Mouse (Mus musculus) frontal cortex, postnatal 36 days (tissue): ENCODE measurements around the gene Sirt4.
"Not testable (repeated sequence)": the region's sequence is repeated elsewhere in the genome, so short reads cannot be mapped to it uniquely, and the experiment has no call there.

Source experiments
- DNase-seq, 2 experiments: peaks; one replicate each; pipeline ENCODE4 v3.0.0; 2022; ENCODE audit warnings: low spot score in 2 of 2

Gene Sirt4

DNA sequence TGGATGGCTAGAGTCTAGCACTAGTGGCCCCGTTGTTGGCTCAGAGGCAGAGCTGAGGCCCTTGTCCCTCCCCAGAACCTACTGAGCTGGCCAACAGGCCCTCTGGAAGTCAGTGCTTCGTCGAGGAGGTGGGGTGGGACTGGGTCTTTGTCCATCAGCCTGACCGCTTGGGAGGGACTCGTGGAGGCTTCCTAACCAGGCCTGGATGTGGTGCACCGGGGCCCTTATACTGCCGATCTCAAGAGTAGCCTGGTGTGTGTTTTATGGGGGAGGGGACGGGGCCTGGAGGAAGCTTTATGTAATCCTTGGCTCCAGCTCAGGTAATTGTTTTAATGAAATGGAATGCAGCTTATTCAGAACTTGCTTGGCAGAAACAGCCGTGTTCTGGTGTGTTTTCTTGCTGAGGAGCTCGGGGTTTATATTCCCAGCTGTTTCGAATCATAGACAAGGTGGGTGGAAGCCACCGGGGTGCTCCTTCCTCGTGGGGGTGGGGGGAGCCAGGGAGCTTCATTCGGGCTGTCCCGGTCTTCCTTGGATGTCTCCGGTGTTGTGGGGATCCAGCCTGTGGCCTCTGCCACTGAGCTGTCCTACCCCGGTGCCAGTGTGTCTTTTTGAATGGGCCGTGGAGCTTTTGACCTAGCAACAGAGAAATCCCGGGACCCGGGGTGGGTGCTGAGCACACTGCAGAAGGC, 30.5 kb upstream of the Sirt4 start:
- DNase-seq = no peak

DNA sequence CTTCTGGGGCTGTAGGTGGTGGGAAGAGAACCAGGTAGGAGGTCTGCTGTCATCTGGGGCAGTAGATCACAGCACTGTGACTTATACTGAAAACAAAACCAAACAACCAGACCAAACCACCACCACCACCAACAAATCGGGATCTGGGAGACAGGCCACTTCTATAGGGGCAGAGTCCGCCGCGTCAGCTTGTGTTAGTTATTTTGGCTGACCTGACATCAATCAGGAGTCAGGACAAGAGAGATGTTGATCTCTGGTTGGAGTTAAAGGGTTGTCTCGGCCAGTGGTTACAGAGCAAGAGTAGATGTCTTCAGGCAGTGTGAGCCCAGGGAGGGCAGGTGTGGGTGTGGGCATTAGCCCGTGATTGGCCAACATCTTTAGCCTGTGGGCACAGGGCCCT, 29.8 kb upstream of the Sirt4 start:
- DNase-seq = no peak

DNA sequence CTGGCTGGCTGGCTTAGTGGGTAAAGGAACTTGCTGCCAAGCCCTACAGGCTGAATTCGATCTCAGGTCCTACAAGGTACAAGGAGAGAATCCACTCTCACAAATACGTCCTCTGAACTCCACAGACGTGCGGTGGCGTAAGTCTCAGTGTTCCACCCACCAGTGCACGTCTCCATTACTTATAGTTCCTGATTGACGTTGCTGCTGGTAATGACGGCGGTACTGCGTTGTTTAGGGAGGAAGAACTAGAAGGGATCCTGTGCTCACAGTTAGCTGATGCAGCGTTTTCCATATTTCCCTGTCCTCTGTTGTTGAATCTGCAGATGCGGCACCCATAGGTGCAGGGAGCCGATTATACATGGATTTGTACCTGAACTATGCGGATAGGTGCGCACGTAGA, 29.2 kb upstream of the Sirt4 start:
- DNase-seq = no peak

DNA sequence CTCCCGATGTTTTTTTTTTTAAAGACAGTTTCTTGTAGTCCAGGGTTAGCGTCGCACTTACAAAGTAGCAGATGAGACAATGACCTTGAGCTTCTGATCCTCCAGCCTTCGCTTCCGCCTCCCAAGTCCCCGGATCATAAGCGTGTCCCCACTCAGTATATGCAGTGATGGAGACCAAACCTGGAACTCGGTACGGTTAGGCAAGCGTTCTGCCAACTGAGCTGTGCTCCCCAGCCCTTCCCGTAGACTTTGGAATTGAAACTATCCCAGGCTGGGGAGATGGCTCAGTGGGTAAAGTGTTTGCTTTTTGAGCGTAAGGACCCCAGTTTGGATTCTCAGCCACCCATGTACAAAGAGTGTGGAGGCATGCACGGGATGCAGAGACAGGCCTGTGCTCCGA, 28.7 kb upstream of the Sirt4 start:
- no peak for DNase-seq

DNA sequence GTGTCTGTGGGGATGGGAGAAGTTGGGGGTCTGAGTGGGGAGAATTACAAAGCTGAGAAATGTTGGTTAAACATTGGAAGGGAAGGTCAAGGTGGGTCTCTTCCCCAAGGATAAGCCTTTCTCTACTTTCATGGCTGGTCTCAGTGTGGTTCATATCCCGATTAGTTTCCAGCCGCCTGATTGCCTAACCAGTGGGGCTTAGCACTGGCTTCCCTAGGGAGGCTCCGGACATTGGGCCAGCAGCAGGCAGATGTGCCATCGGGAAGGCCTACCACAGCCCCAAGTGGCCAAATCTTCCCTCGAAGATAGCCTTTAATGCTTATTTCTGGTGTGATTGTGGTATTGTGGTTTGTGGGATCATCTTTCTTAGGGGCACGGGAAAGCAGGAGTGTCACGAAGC, 27.9 kb upstream of the Sirt4 start:
- no peak for DNase-seq

DNA sequence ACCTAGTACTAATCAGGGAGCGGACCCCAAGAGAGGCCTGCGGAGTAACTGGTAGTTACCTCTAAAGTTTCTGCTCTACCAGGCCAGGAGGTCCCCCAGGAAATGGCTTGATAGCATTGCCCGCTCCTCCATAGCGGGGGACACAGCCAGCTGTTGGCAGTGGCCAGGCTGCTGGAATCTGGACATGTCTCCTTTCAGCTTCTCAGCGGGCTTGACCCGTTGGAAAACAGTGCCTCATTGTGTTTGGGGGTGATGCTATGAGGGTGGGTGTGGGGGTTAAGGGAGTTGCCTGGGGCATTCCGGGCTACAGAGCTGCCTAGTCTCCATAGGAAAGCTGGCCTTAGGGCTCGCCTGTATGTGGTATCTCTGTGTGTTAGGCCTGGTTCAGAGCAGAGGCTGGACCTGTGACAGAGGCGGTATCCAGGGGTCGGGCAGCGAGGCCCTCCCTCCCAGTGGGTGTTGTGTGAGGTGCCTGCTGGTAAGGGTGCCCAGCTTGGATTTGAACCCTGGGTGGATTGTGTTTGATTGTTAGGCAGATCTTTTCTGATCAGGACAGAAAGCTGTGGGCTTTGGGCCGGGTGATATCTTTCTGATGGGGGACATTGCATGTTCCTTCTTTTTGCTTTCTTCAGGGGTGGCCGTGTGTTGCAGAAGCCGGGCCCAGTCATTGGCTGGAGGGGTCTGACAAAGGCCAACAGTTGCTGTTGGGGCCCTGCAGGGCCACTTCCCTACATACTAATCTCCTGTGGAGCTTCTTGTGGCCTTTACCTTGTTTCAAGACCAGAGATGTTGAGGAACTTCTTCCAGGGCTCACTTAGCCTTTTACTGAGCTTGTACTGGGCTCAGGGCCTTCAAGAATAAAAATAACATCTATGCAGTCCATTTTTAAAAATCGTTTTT, 25.5 kb upstream of the Sirt4 start:
- DNase-seq = no peak

DNA sequence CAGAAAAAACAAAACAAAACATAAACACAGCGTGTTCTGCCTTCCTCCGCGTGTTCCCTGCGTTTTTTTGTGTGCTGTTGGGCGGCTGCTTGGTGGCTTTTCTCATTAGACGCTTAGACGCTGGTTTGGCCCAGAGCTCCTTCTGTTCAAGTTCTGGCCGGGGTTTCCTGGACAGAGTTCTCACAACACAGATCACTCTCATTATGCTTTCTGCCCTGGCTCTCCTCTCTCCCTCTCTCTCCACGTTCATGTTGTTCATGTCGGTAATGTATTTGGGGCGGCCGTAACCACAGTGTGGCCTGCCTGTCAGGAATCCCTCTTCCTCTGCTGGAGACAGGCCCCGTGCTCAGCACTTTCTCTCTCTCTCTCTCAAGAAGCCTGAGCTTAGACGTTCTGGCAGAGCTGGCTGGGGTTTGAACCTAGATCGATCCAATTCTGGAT, 24.8 kb upstream of the Sirt4 start:
- no peak for DNase-seq

DNA sequence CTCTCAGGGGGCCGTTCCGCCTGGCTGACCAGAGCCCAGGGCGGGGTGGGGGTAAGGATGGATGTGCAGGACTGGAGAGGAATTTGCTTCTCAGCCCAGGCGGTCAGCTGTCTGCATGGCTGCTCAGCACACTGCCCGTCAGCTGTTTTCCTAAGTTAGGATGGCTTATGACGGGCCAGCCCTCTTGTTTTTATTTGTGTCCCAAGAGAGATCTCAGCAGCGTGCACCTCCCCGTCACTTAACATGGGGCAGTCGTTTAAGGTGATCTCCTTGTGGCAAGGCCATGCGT, 24.3 kb upstream of the Sirt4 start:
- DNase-seq = no peak

DNA sequence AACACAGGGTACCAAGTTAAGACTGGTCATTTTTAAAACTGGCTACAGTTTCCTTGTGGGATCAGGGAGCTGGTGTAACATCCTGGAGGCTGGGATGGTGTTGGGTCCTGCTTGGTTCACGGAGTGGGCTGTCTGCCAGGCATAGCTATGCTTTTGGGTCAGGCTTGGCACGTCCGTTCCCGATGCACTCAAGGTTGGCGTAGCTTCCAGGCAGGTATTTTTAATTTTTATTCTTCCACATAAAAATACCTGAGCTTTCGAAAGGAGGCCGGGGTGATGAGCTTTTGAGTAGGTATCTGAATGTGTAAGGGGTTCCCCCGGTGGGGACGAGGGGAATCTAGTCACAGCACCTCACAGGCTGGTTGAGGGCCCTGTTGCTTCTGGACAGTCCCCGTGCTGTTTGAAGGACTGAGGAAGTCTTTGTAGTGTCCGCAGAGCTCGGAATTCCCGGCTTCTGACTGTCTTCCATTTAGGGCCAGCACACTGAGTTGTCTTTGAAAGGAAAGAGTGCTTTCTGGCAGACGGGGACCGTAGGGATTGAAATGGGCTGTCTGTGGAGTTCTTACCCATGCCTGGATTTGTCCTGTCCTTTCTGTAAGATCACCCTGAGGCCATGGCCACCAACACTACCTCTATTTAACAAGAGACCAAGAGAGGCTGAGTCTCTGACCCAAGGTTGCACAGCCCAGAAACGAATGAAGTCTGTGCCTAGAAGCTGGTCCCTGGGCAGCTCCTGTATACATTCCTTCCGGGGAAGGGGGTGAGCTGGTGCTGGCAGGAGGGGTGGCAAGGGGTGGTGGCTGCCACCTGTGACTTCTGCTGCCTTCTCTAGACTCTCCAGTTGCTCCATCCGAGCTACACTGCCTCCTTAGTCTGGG, 23.7 kb upstream of the Sirt4 start:
- no peak for DNase-seq

DNA sequence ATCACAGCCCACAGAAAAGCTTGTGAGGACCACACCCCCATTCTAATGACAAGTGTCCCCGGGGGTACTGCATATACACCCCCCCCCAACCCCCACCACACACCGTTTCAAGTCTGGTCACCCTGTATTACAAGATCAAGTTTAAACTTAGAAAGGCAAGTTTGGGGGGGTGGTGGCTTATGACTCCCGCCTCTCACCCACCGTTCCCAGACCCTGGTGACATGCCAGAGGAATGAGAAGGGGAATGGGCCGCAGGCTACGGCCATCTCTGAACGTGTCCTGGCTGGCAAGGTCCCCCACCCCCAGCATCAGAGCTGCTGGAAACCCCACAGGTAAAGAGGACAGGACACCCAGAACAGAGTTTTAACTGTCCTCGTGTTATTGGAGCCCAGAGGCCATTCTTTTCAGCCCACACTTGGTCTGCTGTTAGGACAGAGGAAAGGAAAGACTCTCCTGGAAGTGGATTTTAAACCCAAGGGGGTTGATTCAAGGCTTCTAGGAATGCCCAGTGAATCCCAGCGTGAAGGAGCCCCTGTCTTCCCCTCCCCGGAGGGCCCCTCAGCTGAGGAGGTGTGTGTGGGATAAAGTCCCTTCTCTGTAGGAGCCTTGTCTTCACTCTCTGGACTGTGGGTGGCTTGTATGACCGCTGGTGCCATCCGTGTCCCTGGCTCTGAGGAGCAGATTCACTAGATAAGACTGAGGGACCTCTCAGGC, 22.9 kb upstream of the Sirt4 start:
- DNase-seq = no peak

DNA sequence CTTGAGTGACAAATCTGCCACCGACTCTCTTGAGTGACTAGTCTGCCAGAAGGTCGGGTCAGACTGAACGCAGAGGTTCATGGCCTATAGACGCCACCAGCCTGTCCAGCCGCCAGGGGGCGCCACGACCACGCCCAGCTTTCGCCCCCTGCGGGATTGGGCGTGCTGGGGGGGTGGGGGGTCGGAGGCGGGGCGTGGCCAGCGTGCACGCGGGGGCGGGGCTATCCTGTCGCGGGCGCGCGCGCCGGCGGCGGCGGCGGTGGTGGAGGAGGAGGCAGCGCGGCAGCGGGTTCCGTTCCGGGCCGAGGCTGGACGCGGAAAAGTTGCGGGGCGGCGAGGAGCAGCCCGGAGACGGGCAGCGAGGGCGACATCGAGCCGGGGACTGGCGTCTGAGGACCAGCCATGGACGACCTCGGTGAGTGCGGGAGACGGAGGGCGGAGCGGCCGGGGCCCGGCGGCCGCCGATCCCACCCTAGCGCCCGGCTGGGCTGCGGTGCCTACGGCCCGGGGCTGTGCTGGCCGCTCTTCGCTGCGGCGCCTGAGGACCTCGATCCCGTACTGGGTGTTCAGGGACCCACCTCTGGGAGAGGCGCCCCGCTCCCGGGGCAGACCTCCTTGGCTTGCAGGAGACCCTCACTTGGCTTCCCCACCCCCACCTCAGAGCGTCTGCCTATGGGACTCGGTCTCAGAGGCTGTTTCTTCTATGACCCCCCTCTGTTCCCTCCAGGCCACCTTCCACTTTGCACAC, 22.1 kb upstream of the Sirt4 start, which contains the start of gene Pxn:
Gene Pxn, plus strand, starts transcription at position 223 of the 748 bp plus-strand sequence.
- DNase-seq = peak; percentile 85 to 86

DNA sequence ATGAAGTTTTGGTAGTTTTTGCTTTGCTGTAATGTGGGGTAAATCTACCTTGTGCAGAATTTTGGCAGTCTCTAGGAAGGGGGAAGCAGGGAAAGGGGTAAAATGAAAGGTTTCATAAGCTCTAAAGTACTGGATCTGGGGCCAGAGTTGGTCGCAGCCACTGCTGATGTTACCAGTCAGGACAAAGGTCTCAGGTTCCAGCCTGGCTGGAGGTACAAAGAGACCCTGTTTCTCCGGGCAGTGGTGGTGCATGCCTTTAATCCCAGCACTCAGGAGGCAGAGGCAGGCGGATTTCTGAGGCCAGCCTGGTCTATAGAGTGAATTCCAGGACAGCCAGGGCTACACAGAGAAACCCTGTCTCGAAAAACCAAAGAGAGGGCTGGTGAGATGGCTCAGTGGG, 21.1 kb upstream of the Sirt4 start:
- not testable (repeated sequence) for DNase-seq

DNA sequence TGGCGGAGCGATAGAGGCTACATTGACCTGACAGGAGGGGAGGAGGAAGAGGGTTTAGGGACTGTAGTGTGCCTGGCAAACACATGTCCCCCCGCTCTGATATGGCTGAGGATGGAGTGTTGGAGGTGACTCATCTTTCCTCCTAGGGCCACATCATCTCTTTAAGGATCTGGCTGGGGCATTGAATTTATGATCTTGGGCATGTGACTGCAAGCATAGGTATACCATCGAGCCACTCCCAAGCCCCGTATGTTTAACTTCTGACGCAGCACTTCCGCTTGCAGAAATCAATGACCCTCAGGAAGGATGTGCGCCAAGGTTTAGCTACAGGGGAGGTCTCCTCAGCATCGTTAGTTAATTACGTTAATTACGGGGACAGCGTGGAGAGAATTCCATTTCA, 18.5 kb upstream of the Sirt4 start:
- no peak for DNase-seq

DNA sequence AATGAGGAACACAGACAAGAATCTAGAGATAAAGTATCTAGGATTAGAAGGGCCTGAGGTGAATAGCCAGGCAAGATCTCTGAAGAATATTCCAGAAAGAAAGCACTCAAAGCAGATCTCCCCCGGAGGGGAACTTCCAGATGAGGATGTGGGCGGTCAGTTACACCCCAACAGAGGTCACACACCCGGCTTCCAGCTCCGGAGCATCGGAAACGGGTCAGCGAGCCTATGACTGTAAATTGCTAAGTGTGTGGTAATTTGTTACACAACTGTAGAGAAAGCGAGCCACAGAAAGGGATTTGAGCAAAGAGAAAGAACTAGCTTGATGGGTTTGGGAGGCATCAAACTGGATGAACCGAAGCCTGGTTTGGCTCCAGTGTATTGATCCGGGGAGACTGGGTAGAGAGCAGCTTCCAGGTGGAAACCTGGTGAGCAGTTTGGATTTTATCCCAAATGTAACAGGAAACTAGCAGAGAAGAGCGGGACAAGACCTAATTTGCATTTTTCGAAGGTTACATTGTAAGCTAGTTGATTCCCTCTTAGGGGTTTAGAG, 15.9 kb upstream of the Sirt4 start:
- DNase-seq = no peak

DNA sequence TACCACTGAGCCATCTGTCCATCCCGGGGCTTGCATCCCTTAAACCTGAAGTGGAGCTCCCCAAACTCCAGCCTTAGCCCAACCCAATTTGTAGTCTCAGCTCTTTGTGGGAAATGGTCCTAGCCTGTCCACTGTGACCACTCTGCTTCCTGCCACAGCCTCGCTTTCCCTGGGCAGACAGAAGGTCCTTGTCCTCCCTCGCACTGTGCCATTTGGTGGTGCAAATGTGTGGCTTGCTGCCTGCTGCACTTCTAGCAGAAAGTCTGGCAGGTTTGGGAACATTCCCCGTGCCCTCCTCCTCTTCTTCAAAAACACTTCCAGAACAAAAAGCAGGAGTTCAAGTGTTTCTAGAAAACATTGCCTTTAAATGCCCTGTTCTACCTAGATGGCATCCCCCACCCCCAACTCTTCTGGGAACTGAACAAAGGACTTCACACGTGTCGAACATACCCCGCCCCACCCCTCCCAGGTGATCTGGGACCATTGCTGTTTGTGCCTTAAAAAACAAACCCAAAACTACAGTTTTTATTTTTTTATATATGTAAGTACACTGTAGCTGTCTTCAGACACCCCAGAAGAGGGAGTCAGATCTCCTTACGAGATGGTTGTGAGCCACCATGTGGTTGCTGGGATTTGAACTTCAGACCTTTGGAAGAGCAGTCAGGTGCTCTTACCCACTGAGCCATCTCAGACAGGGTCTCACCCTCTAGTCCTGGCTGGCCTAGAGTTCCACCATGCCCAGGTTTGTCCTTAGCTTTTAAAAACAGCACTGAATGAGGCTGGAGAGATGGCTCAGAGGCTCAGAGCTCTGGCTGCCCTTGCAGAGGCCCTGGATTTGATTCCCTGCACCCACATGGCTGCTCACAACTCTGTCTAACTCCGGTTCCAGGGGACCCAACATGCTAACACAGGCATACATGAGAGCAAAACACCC, 14.0 kb upstream of the Sirt4 start:
- DNase-seq = no peak

DNA sequence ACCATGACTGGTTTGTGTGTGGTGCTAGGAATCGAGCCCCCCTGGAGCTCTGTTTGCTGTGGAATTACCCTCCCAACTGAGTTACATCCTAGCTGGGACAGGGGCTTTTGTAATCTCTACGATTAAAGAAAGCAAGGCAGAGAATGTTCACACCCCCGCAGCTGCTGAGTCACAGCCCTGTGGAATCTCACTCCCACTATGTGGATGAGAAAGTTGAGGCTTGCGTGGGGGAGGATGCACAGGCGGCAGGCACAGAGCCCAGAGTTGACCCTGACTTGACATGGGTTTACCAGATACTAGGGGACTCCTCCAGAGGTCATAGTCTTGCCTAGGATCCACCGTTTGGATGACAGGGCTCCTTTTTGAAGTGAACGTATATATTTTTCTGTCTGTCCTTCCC, 12.5 kb upstream of the Sirt4 start:
- no peak for DNase-seq

DNA sequence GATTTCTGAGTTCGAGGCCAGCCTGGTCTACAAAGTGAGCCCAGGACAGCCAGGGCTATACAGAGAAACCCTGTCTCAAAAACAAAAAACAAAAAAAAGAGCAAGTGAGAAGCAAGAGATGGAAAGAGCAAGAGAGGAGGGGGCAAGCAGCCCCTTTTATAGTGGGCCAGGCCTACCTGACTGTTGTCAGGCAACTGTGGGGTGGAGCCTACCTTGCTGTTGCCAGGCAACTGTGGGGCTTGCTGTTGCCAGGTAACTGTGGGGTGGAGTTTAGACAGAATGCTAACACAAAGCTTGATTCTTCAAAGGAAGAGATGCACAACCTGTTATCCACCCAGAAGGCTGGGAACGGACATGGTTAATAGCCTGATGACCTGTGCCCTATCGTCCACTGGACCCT, 11.1 kb upstream of the Sirt4 start:
- not testable (repeated sequence) for DNase-seq

DNA sequence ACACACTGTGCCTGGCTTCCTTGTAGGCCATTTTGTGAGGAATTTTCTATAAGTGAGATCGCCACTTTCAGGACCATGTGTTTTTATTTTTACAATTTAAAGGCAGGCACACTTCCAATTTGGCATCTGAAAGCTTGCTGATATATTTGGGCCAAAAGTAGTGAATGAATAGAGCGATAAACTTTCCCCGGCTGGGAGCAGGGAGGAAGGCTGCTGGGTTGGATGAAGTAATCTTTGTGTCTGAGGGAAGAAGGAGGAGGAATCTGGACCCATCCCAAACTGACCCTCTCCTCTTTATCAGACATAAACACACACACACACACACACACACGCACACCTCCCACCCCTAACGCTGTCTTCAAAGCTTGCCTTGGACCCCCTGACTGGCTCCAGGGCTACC, 8.9 kb upstream of the Sirt4 start:
- DNase-seq = no peak

DNA sequence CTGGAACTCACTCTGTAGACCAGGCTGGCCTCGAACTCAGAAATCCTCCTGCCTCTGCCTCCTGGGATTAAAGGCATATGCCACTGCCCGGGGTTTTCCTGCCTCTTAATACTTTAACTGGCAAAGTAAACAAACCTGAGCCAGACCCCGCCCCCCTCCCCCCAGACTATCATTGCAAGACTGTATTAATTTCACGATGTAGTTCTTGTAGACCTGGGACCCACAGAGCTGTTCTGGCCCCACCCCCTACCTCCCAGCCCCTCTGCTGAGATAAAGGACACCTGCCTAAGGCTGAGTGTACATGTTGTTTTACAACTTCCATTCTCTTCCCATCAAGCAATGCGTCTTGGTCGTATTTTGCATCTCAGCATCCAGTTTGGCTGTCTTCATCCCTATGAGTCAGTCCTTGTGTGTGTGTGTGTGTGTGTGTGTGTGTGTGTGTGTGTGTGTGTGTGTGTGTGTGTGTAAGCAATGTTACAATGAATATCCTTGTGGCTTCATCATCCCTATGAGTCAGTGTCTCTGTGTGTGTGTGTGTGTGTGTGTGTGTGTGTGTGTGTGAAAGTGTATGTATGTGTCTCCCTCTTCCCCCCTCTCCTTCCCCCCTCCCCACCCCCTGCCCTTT, 8.3 kb upstream of the Sirt4 start:
- DNase-seq = no peak
